Mouse (Mus musculus): ENCODE data around the gene Fam98c. TPM values are rescaled to one million over a fixed set of nuclear protein-coding genes. Genes with fewer than 3 reads are reported as not detected.

Gene Fam98c
- polyA plus RNA-seq, 1 experiment from 2014 or later, result 14.4 TPM

DNA sequence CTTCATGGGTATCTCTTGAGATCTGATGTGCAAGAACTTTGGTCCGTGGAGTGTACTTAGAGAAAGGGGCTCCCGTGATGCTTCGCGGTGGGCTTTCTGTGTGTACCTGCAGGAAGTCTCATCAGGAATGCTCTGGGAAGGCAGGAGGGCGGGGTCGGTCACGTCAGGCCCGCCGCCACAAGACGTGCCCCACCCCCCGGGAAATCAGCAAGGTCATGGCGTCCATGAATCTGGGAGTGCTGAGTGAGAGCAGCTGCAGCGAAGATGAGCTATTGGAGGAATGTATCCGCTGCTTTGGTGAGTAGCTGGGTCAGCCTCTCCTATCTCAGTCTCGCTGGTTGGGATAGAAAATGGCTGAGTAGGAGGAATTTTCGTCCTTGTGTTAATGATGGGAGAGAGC lies 18.6 kb downstream of the Fam98c start:
- Histone ChIP-seq H3K27ac (replicated peaks in 1 of 2; ENCODE audit: control insufficient read depth in 1 of 2, insufficient read depth in 1 of 2, low read depth in 2 of 2, low read length in 2 of 2) (no peak overlapping the region), H3K4me2 (ENCODE audit: low read length) (0 out of 2 replicates have a peak overlapping the region, but pooled peaks have one; percentile 11), H3K9me3 (ENCODE audit: control insufficient read depth, low read length) (no peaks in the 10 kb centered on the region), H3K9ac (ENCODE audit: low read length) (no peak overlapping the region), H3K4me1 (ENCODE audit: control insufficient read depth in 2 of 2, insufficient read depth in 2 of 2, low read length in 2 of 2) (peaks cover 0 to 3% of the 10 kb centered on the region in 2 experiments; a peak in 1 of 4 replicates), H3K4me3 (ENCODE audit: control insufficient read depth in 1 of 2, insufficient read depth in 1 of 2, low read depth in 1 of 2, low read length in 2 of 2) (no peak overlapping the region), H3K27me3 (ENCODE audit: control insufficient read depth, insufficient read depth, low read length) (peaks cover 24% of the 10 kb centered on the region), H3K36me3 (ENCODE audit: control insufficient read depth, insufficient read depth, low read length) (no peaks in the 10 kb centered on the region)
- ATAC-seq (ENCODE audit: insufficient number of reproducible peaks, insufficient read depth, low FRiP score, low read depth), result no peak
- 25% methylated on average over 16 of the region's 16 CpGs for WGBS

GRCm38 (mm10) chr7:29134693-29135386 lies 21.2 kb downstream of the Fam98c start, which contains the start of gene Rasgrp4:
Gene Rasgrp4 (plus strand): TSS chr7:29134851.
- 2% methylated on average over 13 of the region's 20 CpGs for WGBS
- ATAC-seq (ENCODE audit: insufficient number of reproducible peaks, insufficient read depth, low FRiP score, low read depth), result no peak
- Histone ChIP-seq H3K27ac (replicated peaks in 1 of 2; ENCODE audit: control insufficient read depth in 1 of 2, insufficient read depth in 1 of 2, low read depth in 2 of 2, low read length in 2 of 2) (no peak within 1 kb of the TSS), H3K9me3 (ENCODE audit: control insufficient read depth, low read length) (no peaks in the 10 kb centered on the region), H3K27me3 (ENCODE audit: control insufficient read depth, insufficient read depth, low read length) (peaks cover 24% of the 10 kb centered on the region), H3K9ac (ENCODE audit: low read length) (no peak within 1 kb of the TSS), H3K36me3 (ENCODE audit: control insufficient read depth, insufficient read depth, low read length) (no peaks in the 10 kb centered on the region), H3K4me2 (ENCODE audit: low read length) (peak within 1 kb of the TSS; percentile 40), H3K4me3 (ENCODE audit: control insufficient read depth in 1 of 2, insufficient read depth in 1 of 2, low read depth in 1 of 2, low read length in 2 of 2) (peak within 1 kb of the TSS; percentile 12 to 17; a peak in 2 of 4 replicates), H3K4me1 (ENCODE audit: control insufficient read depth in 2 of 2, insufficient read depth in 2 of 2, low read length in 2 of 2) (peaks cover 0 to 3% of the 10 kb centered on the region in 2 experiments; a peak in 1 of 4 replicates)

DNA sequence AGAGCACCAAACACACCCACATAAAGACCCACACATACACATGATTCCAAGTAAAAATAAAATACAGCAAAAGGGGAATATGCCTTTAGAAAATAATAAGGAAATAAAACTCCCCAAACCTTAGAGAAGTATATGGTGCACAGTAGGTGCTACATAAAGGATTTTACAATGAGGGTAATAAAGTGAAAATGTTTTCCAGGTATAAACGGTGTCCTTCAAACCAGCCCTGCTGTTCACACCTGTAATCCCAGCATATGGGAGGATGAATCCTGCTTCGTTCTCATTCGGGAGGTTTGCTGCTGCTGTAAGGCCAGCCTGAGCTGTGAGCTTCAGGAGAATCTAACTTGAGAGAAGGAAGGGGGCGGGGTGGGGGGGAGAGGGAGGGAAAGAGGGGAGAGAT lies 21.8 kb downstream of the Fam98c start:
- peaks cover 24% of the 10 kb centered on the region for H3K27me3 ChIP-seq (ENCODE audit: control insufficient read depth, insufficient read depth, low read length)
- no peak overlapping the region for H3K4me3 ChIP-seq (ENCODE audit: control insufficient read depth in 1 of 2, insufficient read depth in 1 of 2, low read depth in 1 of 2, low read length in 2 of 2)
- no peaks in the 10 kb centered on the region for H3K36me3 ChIP-seq (ENCODE audit: control insufficient read depth, insufficient read depth, low read length)
- no peak overlapping the region for H3K9ac ChIP-seq (ENCODE audit: low read length)
- H3K9me3 ChIP-seq (ENCODE audit: control insufficient read depth, low read length), result no peaks in the 10 kb centered on the region
- H3K4me1 ChIP-seq (ENCODE audit: control insufficient read depth in 2 of 2, insufficient read depth in 2 of 2, low read length in 2 of 2), result peaks cover 0 to 3% of the 10 kb centered on the region in 2 experiments; a peak in 1 of 4 replicates
- 3% methylated on average over 4 of the region's 4 CpGs for WGBS
- no peak overlapping the region for H3K27ac ChIP-seq (replicated peaks in 1 of 2; ENCODE audit: control insufficient read depth in 1 of 2, insufficient read depth in 1 of 2, low read depth in 2 of 2, low read length in 2 of 2)
- H3K4me2 ChIP-seq (ENCODE audit: low read length), result peak overlapping the region; percentile 40
- ATAC-seq (ENCODE audit: insufficient number of reproducible peaks, insufficient read depth, low FRiP score, low read depth), result no peak

- Histone ChIP-seq H3K4me3 (ENCODE audit: control insufficient read depth in 1 of 2, insufficient read depth in 1 of 2, low read depth in 1 of 2, low read length in 2 of 2) (no peak overlapping the region), H3K27ac (replicated peaks in 1 of 2; ENCODE audit: control insufficient read depth in 1 of 2, insufficient read depth in 1 of 2, low read depth in 2 of 2, low read length in 2 of 2) (no peak overlapping the region), H3K4me1 (ENCODE audit: control insufficient read depth in 2 of 2, insufficient read depth in 2 of 2, low read length in 2 of 2) (peaks cover 10% of the 10 kb centered on the region in 2 experiments), H3K4me2 (ENCODE audit: low read length) (no peak overlapping the region), H3K36me3 (ENCODE audit: control insufficient read depth, insufficient read depth, low read length) (no peaks in the 10 kb centered on the region), H3K9me3 (ENCODE audit: control insufficient read depth, low read length) (no peaks in the 10 kb centered on the region), H3K9ac (ENCODE audit: low read length) (no peak overlapping the region), H3K27me3 (ENCODE audit: control insufficient read depth, insufficient read depth, low read length) (no peaks in the 10 kb centered on the region)
- ATAC-seq (ENCODE audit: insufficient number of reproducible peaks, insufficient read depth, low FRiP score, low read depth), result no peak
- WGBS, result 73% methylated on average over 2 of the region's 2 CpGs
Measured at GRCm38 (mm10) chr7:29128725-29129124, 27.3 kb downstream of the Fam98c start.

DNA sequence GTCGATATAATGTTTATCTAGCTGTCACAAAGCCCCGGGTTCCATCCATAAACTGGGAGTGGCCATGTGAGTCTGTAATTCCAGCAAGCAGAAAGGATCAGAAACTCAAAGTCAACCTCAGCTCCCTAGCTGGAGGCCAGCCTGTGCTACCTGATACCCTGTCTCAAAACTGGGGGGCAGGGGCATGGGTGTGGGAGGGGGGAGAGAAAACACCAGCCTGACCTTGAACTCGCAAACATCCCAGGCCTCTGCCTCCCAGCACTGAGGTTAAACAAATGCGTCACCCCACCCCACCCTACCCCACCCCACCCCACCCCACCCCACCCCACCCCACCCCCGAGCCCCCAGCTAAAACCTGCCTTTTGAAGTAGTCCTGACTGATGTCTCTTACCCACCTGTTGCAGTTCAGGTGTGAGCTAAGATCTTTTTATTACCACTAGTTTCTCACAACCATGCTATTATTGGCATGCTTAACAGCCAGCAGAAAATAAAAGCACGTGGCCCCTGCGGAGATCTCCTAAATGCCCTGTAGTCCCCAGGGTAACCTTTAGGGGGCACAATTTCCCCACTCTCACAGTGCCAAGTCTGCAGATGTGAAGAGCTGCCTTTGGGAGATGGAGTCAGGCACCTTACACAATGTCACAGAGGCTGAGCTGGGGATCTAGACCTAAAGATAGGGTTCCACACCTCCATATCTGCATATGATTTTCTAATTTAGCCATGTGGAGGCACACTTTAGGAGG lies 29.7 kb downstream of the Fam98c start:
- Histone ChIP-seq H3K36me3 (ENCODE audit: control insufficient read depth, insufficient read depth, low read length) (no peaks in the 10 kb centered on the region), H3K4me2 (ENCODE audit: low read length) (no peak overlapping the region), H3K9me3 (ENCODE audit: control insufficient read depth, low read length) (no peaks in the 10 kb centered on the region), H3K27ac (replicated peaks in 1 of 2; ENCODE audit: control insufficient read depth in 1 of 2, insufficient read depth in 1 of 2, low read depth in 2 of 2, low read length in 2 of 2) (no peak overlapping the region), H3K9ac (ENCODE audit: low read length) (no peak overlapping the region), H3K4me3 (ENCODE audit: control insufficient read depth in 1 of 2, insufficient read depth in 1 of 2, low read depth in 1 of 2, low read length in 2 of 2) (no peak overlapping the region), H3K4me1 (ENCODE audit: control insufficient read depth in 2 of 2, insufficient read depth in 2 of 2, low read length in 2 of 2) (peaks cover 10 to 12% of the 10 kb centered on the region in 2 experiments), H3K27me3 (ENCODE audit: control insufficient read depth, insufficient read depth, low read length) (no peaks in the 10 kb centered on the region)
- ATAC-seq (ENCODE audit: insufficient number of reproducible peaks, insufficient read depth, low FRiP score, low read depth), result no peak
- WGBS, result 26% methylated on average over 7 of the region's 7 CpGs

DNA sequence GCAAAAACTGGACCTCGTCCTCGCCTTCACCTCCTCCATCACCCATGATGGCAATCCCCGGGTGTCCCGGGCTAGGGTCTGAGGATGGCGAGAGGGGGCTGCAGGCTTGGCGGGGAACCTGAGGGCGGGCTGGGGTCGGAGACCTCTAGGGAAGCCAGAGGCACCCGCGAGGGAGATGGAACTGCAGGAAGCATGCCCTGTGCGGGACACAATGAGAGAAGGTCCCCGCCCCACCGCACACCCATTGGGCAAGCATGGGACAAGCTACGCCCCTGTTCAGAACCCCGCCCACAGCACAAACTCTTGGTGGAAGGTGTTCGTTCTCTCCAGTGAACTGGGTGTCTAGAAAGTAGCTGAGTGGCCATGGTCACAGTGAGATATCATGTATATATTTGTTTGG lies 31.1 kb downstream of the Fam98c start, which contains the start of gene Ryr1:
Gene Ryr1 (minus strand): TSS at position 210 of the 400 bp plus-strand sequence.
- H3K4me3 ChIP-seq (ENCODE audit: control insufficient read depth in 1 of 2, insufficient read depth in 1 of 2, low read depth in 1 of 2, low read length in 2 of 2), result peak within 1 kb of the TSS; percentile 28 to 29
- H3K4me2 ChIP-seq (ENCODE audit: low read length), result peak within 1 kb of the TSS; percentile 63
- H3K36me3 ChIP-seq (ENCODE audit: control insufficient read depth, insufficient read depth, low read length), result no peaks in the 10 kb centered on the region
- H3K9me3 ChIP-seq (ENCODE audit: control insufficient read depth, low read length), result no peaks in the 10 kb centered on the region
- ATAC-seq (ENCODE audit: insufficient number of reproducible peaks, insufficient read depth, low FRiP score, low read depth), result peak; percentile 60; the same call in 1 of the 2 replicates
- no peak within 1 kb of the TSS for H3K27ac ChIP-seq (replicated peaks in 1 of 2; ENCODE audit: control insufficient read depth in 1 of 2, insufficient read depth in 1 of 2, low read depth in 2 of 2, low read length in 2 of 2)
- H3K27me3 ChIP-seq (ENCODE audit: control insufficient read depth, insufficient read depth, low read length), result no peaks in the 10 kb centered on the region
- H3K4me1 ChIP-seq (ENCODE audit: control insufficient read depth in 2 of 2, insufficient read depth in 2 of 2, low read length in 2 of 2), result peaks cover 10 to 12% of the 10 kb centered on the region in 2 experiments
- 3% methylated on average over 16 of the region's 16 CpGs for WGBS
- peak within 1 kb of the TSS; percentile 42; the same call in 1 of the 2 replicates for H3K9ac ChIP-seq (ENCODE audit: low read length)

- Histone ChIP-seq H3K4me1 (ENCODE audit: control insufficient read depth in 2 of 2, insufficient read depth in 2 of 2, low read length in 2 of 2) (peaks cover 10 to 12% of the 10 kb centered on the region in 2 experiments), H3K9ac (ENCODE audit: low read length) (no peak overlapping the region), H3K4me2 (ENCODE audit: low read length) (no peak overlapping the region), H3K27ac (replicated peaks in 1 of 2; ENCODE audit: control insufficient read depth in 1 of 2, insufficient read depth in 1 of 2, low read depth in 2 of 2, low read length in 2 of 2) (no peak overlapping the region), H3K4me3 (ENCODE audit: control insufficient read depth in 1 of 2, insufficient read depth in 1 of 2, low read depth in 1 of 2, low read length in 2 of 2) (no peak overlapping the region), H3K9me3 (ENCODE audit: control insufficient read depth, low read length) (no peaks in the 10 kb centered on the region), H3K27me3 (ENCODE audit: control insufficient read depth, insufficient read depth, low read length) (0 out of 2 replicates have a peak, but pooled peaks cover 5% of the 10 kb centered on the region), H3K36me3 (ENCODE audit: control insufficient read depth, insufficient read depth, low read length) (no peaks in the 10 kb centered on the region)
- 57% methylated on average over 5 of the region's 5 CpGs for WGBS
- ATAC-seq (ENCODE audit: insufficient number of reproducible peaks, insufficient read depth, low FRiP score, low read depth), result no peak
Measured at GRCm38 (mm10) chr7:29123531-29124358, 32.3 kb downstream of the Fam98c start.
